Mouse (Mus musculus) lung, embryonic 16.5 days (tissue): Measurements from ENCODE around the gene Plet1. TPM values are rescaled to one million over a fixed set of nuclear protein-coding genes. Genes with fewer than 3 reads are reported as not detected.

Experiments used
- ATAC-seq: fragments of 200-750 bp; cut with Nextera tagmentation; 2 replicates; pipeline ENCODE4 v1.8.0; 2017; ENCODE audit warnings: low read depth, mild to moderate bottlenecking, moderate library complexity
- H3K27ac ChIP-seq: fragments of 300-500 bp; sonication (generic); 2 replicates; pipeline ENCODE4 v1.5.1; 2014; ENCODE audit warnings: mild to moderate bottlenecking, control low read depth, low read length
- H3K27me3 ChIP-seq: fragments of 300-500 bp; sonication (generic); 2 replicates; pipeline ENCODE4 v1.6.1; 2014; ENCODE audit warnings: low read depth, low read length, mixed read lengths; ENCODE audit not compliant: control insufficient read depth, insufficient read depth
- H3K36me3 ChIP-seq: fragments of 300-500 bp; sonication (generic); 2 replicates; pipeline ENCODE4 v1.6.1; 2014; ENCODE audit warnings: low read length; ENCODE audit not compliant: control insufficient read depth, insufficient read depth
- H3K4me1 ChIP-seq: fragments of 300-500 bp; sonication (generic); replicated peaks from 2 replicates; pipeline ENCODE4 v1.6.1; 2014; ENCODE audit warnings: low read length, mixed read lengths; ENCODE audit not compliant: control insufficient read depth, insufficient read depth
- H3K4me2 ChIP-seq: fragments of 300-500 bp; sonication (generic); 2 replicates; pipeline ENCODE4 v1.6.1; 2014; ENCODE audit warnings: low read depth, low read length, control low read depth
- H3K4me3 ChIP-seq: fragments of 300-500 bp; sonication (generic); 2 replicates; pipeline ENCODE4 v1.5.1; 2014; ENCODE audit warnings: mild to moderate bottlenecking, low read length, control low read depth
- H3K9ac ChIP-seq: fragments of 300-500 bp; sonication (generic); 2 replicates; pipeline ENCODE4 v1.6.1; 2014; ENCODE audit warnings: low read length, control low read depth
- H3K9me3 ChIP-seq: fragments of 300-500 bp; sonication (generic); 2 replicates; pipeline ENCODE4 v1.6.1; 2016; ENCODE audit warnings: low read length; ENCODE audit not compliant: control insufficient read depth
- WGBS: fragments of 180-500 bp; shearing (Covaris S2); extraction: QIAGEN DNeasy Blood & Tissue Kit; methylation state at CpG from one replicate; pipeline ENCODE4 v1.1.7; 2014; 5-methylcytosine and 5-hydroxymethylcytosine counted together
- polyA plus RNA-seq: library from polyadenylated mRNA; unstranded; fragments of >200 nt; fragmentation: Nextera tagmentation; extraction: Ambion mirVana; gene quantifications from 2 replicates; pipeline ENCODE4 v1.2.1, GENCODE M21; 2015

Gene Plet1
- polyA plus RNA-seq, 1 experiment from 2014 or later: 4.1 TPM

GRCm38 (mm10) chr9:50498815-50499214 is 4.5 kb downstream of the Plet1 start:
- no peak overlapping the region for H3K4me3 ChIP-seq
- H3K27me3 ChIP-seq: no peaks in the 10 kb centered on the region
- no peak overlapping the region for H3K9ac ChIP-seq
- no peak overlapping the region for H3K4me2 ChIP-seq
- no peaks in the 10 kb centered on the region for H3K9me3 ChIP-seq
- peaks cover 11% of the 10 kb centered on the region for H3K4me1 ChIP-seq
- H3K36me3 ChIP-seq: no peaks in the 10 kb centered on the region
- WGBS: 70% methylated on average over 16 of the region's 16 CpGs
- no peak overlapping the region for H3K27ac ChIP-seq
- ATAC-seq: no peak

GRCm38 (mm10) chr9:50499781-50500180 is 5.5 kb downstream of the Plet1 start:
- Histone ChIP-seq H3K9me3 (no peaks in the 10 kb centered on the region), H3K27me3 (no peaks in the 10 kb centered on the region), H3K36me3 (no peaks in the 10 kb centered on the region), H3K4me3 (no peak overlapping the region), H3K9ac (no peak overlapping the region), H3K27ac (no peak overlapping the region), H3K4me2 (no peak overlapping the region), H3K4me1 (peaks cover 11% of the 10 kb centered on the region)
- 73% methylated on average over 3 of the region's 3 CpGs for WGBS
- no peak for ATAC-seq

GRCm38 (mm10) chr9:50500467-50500973 is 6.2 kb downstream of the Plet1 start:
- WGBS: 61% methylated on average over 15 of the region's 15 CpGs
- ATAC-seq: no peak
- Histone ChIP-seq H3K9me3 (no peaks in the 10 kb centered on the region), H3K9ac (peak overlapping the region; percentile 61), H3K4me1 (peaks cover 6% of the 10 kb centered on the region), H3K27me3 (no peaks in the 10 kb centered on the region), H3K4me2 (peak overlapping the region; percentile 64), H3K4me3 (peak overlapping the region; percentile 49), H3K27ac (no peak overlapping the region), H3K36me3 (no peaks in the 10 kb centered on the region)

GRCm38 (mm10) chr9:50500974-50501501 is 6.7 kb downstream of the Plet1 start:
- H3K9ac ChIP-seq: peak overlapping the region; percentile 61
- no peaks in the 10 kb centered on the region for H3K27me3 ChIP-seq
- peak overlapping the region; percentile 49 for H3K4me3 ChIP-seq
- no peaks in the 10 kb centered on the region for H3K36me3 ChIP-seq
- H3K4me1 ChIP-seq: peaks cover 5% of the 10 kb centered on the region
- peak overlapping the region; percentile 64 for H3K4me2 ChIP-seq
- ATAC-seq: peak; percentile 91
- 13% methylated on average over 14 of the region's 14 CpGs for WGBS
- H3K27ac ChIP-seq: no peak overlapping the region
- H3K9me3 ChIP-seq: no peaks in the 10 kb centered on the region

- no peak overlapping the region for H3K4me3 ChIP-seq
- no peak for ATAC-seq
- WGBS: 88% methylated on average over 3 of the region's 3 CpGs
These were observed 8.6 kb downstream of the Plet1 start for GRCm38 (mm10) chr9:50502949-50503348.

DNA sequence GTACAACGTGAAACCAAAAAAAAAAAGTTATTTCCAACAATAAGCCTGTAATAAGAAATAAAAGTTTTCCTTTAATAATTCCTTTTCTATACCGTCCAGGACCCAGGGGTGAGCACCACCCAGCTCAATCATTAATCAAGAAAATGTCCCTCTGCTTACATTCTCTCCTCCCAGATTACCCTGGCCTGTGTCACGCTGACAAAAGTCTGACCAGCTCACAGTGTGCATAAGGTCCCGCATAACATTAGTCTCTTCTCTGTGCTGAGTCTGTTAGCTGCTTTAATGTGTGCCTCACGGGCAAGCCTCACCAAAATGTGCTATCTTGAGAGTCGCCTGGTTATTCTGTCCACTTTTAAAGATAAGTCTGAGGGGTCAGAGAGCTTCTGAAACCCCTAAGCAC is 11.1 kb downstream of the Plet1 start:
- no peak overlapping the region for H3K4me3 ChIP-seq
- no peaks in the 10 kb centered on the region for H3K9me3 ChIP-seq
- 22% methylated on average over 6 of the region's 6 CpGs for WGBS
- no peaks in the 10 kb centered on the region for H3K36me3 ChIP-seq
- no peak overlapping the region for H3K27ac ChIP-seq
- no peak for ATAC-seq
- no peak overlapping the region for H3K4me2 ChIP-seq
- no peaks in the 10 kb centered on the region for H3K4me1 ChIP-seq
- H3K9ac ChIP-seq: no peak overlapping the region
- no peaks in the 10 kb centered on the region for H3K27me3 ChIP-seq

More at GRCm38 (mm10) chr9:50502949-50503348, 8.6 kb downstream of the Plet1 start:
- Histone ChIP-seq H3K9me3 (no peaks in the 10 kb centered on the region), H3K36me3 (no peaks in the 10 kb centered on the region), H3K27ac (no peak overlapping the region), H3K27me3 (no peaks in the 10 kb centered on the region), H3K4me1 (no peaks in the 10 kb centered on the region), H3K9ac (no peak overlapping the region), H3K4me2 (no peak overlapping the region)

DNA sequence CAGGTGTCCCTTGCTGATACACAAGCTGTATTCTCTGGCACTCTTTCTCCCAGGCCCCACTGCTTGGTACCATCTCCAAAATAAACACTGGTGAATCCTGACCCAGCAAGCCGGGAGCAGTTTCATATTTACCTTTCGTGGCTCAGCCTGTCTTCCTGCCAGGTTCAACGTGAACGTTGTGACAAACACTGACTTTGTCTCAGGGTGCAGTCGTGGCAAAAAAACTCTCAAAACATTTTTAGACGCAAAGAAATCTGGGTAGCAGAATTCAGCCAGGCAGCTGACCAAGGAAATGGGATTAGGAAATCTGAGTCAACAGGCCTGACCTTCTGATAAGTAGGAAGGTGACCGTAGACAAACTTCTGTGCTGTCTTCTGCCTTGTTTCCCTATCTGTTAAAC is 13.2 kb downstream of the Plet1 start:
- no peak for ATAC-seq
- 29% methylated on average over 7 of the region's 7 CpGs for WGBS
- no peaks in the 10 kb centered on the region for H3K36me3 ChIP-seq

DNA sequence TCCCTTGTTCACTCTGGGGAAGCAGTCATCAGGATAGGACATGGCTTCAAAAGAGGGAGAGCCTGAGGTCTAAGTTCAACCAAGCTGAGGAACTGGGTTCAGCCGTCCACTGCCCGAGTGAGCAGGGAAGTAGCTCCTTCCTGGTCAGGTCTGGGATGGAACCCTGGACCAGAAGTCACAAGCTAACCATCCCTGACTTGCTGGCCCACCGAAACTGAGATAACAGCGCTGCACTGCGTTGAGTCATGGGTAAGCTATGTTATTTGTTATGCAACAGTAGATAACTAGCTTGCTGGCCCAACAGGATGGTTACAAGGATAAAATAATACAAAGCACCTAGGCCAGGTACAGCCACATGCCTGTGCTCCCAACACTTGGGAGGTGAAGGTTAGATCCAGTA is 21.1 kb downstream of the Plet1 start:
- H3K9me3 ChIP-seq: no peaks in the 10 kb centered on the region
- no peak overlapping the region for H3K4me3 ChIP-seq
- ATAC-seq: no peak
- H3K27ac ChIP-seq: no peak overlapping the region
- H3K27me3 ChIP-seq: no peaks in the 10 kb centered on the region
- H3K4me2 ChIP-seq: no peak overlapping the region
- H3K4me1 ChIP-seq: no peaks in the 10 kb centered on the region
- no peak overlapping the region for H3K9ac ChIP-seq
- H3K36me3 ChIP-seq: no peaks in the 10 kb centered on the region
- 69% methylated on average over 5 of the region's 5 CpGs for WGBS

More for the DNA sequence above, 13.2 kb downstream of the Plet1 start:
- Histone ChIP-seq H3K9ac (no peak overlapping the region), H3K27me3 (no peaks in the 10 kb centered on the region), H3K9me3 (no peaks in the 10 kb centered on the region), H3K27ac (no peak overlapping the region), H3K4me3 (no peak overlapping the region), H3K4me1 (no peaks in the 10 kb centered on the region), H3K4me2 (no peak overlapping the region)

DNA sequence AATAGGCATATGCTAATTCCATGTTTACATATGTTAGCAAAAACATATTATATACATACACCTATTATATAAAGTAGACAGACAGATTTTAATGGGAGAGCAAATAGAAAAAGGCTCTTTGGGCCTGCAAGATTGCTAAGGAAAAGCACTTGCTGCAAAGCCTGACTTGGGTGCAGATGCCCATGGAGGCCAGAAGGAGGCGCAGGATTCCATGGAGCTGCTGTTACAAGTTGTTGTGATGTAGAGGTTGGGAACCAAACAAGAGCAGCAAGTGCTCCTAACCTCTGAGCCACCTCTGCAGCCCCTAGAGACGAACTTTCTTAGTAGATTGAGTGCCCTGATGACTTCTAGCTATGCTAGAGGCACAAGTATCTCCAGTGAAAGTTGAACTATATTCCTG is 24.5 kb downstream of the Plet1 start:
- 15% methylated on average over 2 of the region's 2 CpGs for WGBS
- ATAC-seq: no peak
- H3K27me3 ChIP-seq: no peaks in the 10 kb centered on the region
- no peak overlapping the region for H3K4me3 ChIP-seq
- no peaks in the 10 kb centered on the region for H3K4me1 ChIP-seq
- no peak overlapping the region for H3K9ac ChIP-seq
- no peak overlapping the region for H3K27ac ChIP-seq
- no peaks in the 10 kb centered on the region for H3K9me3 ChIP-seq
- no peaks in the 10 kb centered on the region for H3K36me3 ChIP-seq
- no peak overlapping the region for H3K4me2 ChIP-seq

GRCm38 (mm10) chr9:50520748-50521147 is 26.4 kb downstream of the Plet1 start:
- no peak for ATAC-seq
- H3K9me3 ChIP-seq: no peaks in the 10 kb centered on the region
- H3K9ac ChIP-seq: no peak overlapping the region
- WGBS: 88% methylated on average over 6 of the region's 6 CpGs
- H3K27ac ChIP-seq: no peak overlapping the region
- H3K36me3 ChIP-seq: no peaks in the 10 kb centered on the region
- no peaks in the 10 kb centered on the region for H3K4me1 ChIP-seq
- no peaks in the 10 kb centered on the region for H3K27me3 ChIP-seq
- H3K4me2 ChIP-seq: no peak overlapping the region
- H3K4me3 ChIP-seq: no peak overlapping the region
